Mouse (Mus musculus) ovary, adult 2 months (tissue): ENCODE measurements around the gene Slc10a4. TPM values are rescaled to one million over a fixed set of nuclear protein-coding genes. Genes with fewer than 3 reads are reported as not detected.

Experiments used
- polyA plus RNA-seq: library from polyadenylated mRNA; depleted of rRNA; stranded (reverse); fragments of >200 nt; gene quantifications from 2 replicates; pipeline ENCODE4 v1.2.3, GENCODE M21; 2012; rRNA removed

The Slc10a4 gene
- 0.14 and 0.25 TPM in 2 replicates for polyA plus RNA-seq

DNA sequence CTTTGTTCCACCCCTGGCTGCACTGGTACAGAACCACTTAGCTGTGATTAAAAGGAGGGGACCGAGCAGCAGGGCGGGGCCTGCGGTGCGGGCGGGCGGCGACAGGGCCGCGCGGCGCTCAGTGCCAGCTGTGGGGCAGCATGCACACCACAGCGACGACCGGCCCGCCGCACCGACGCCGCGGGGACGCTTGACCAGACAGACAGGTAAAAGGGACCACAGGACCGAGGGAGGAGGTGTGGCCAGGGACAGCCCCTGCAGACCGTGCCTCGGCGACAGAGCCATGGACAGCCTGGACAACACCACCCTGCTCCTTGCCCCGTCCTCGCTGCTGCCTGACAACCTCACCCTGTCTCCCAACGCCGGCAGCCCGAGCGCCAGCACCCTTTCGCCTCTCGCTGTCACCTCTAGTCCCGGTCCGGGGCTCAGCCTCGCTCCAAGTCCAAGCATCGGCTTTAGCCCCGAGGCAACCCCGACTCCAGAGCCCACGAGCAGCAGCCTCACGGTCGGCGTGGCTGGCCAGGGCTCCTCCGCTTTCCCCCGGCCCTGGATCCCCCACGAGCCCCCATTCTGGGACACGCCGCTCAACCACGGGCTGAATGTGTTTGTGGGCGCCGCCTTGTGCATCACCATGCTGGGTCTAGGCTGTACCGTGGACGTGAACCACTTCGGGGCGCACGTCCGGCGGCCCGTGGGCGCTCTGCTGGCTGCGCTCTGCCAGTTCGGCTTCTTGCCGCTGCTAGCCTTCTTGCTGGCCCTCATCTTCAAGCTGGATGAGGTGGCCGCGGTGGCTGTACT, at the start of gene Slc10a4:
TSS of gene Slc10a4 (plus strand) at position 100 of the 798 bp plus-strand sequence.

DNA sequence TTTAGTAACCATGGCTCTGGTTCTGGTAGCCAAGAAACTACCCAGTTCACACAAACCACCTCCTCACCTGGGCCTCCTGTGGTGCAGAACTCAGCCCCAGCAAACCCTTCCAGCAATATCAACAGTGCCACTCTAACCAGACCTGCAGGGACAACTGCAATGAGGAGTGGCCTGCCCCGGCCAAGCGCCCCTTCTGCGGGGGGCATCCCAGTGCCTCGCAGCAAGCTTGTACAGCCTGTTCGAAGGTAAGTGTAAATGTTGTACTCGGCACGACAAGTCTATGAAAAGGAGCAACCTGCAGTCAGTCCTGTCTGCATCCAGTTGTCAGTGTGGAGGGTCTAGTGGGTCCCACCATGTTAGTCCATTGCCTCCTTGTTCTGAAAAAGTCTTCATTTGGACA, 32.1 kb upstream of the Slc10a4 start, which contains the start of gene Gm10135:
TSS of gene Gm10135 (minus strand) at position 101 of the 400 bp plus-strand sequence.

Other genes with a start within 250 kb of the Slc10a4 start
- gene Tec, start 138.4 kb upstream of the Slc10a4 start, polyA plus RNA-seq, result 2.5 and 3.3 TPM in 2 replicates
- 16.8 and 22.1 TPM in 2 replicates for gene Slain2, start 92.6 kb upstream of the Slc10a4 start, polyA plus RNA-seq
- gene Gm10135, start 32.2 kb upstream of the Slc10a4 start, polyA plus RNA-seq, result not detected in 2 replicates
- 54.0 and 72.8 TPM in 2 replicates for gene Fryl, start 249.7 kb downstream of the Slc10a4 start, polyA plus RNA-seq